Mouse (Mus musculus) hindbrain, embryonic 15.5 days (tissue): ENCODE measurements around the gene Tex14. TPM values are rescaled to one million over a fixed set of nuclear protein-coding genes. Genes with fewer than 3 reads are reported as not detected.

Experiments used
- ATAC-seq: fragments of 200-750 bp; cut with Nextera tagmentation; 2 replicates; pipeline ENCODE4 v1.8.0; 2017; ENCODE audit warnings: low read depth, moderate number of reproducible peaks, moderate TSS enrichment; ENCODE audit not compliant: low FRiP score
- H3K27ac ChIP-seq: fragments of 300-500 bp; sonication (generic); replicated peaks from 2 replicates; pipeline ENCODE4 v1.5.1; 2015; ENCODE audit warnings: mild to moderate bottlenecking, inconsistent platforms
- H3K27me3 ChIP-seq: fragments of 300-500 bp; sonication (generic); 2 replicates; pipeline ENCODE4 v1.6.1; 2015; ENCODE audit warnings: control low read depth, inconsistent platforms
- H3K36me3 ChIP-seq: fragments of 300-500 bp; sonication (generic); 2 replicates; pipeline ENCODE4 v1.6.1; 2015; ENCODE audit warnings: control low read depth, inconsistent platforms
- H3K4me1 ChIP-seq: fragments of 300-500 bp; sonication (generic); replicated peaks from 2 replicates; pipeline ENCODE4 v1.6.1; 2015; ENCODE audit warnings: control low read depth, inconsistent platforms
- H3K4me2 ChIP-seq: fragments of 300-500 bp; sonication (generic); 2 replicates; pipeline ENCODE4 v1.6.1; 2015; ENCODE audit warnings: moderate library complexity, mild to moderate bottlenecking, inconsistent platforms
- H3K4me3 ChIP-seq: fragments of 300-500 bp; sonication (generic); 2 replicates; pipeline ENCODE4 v1.5.1; 2015; ENCODE audit warnings: mild to moderate bottlenecking, inconsistent platforms
- H3K9ac ChIP-seq: fragments of 300-500 bp; sonication (generic); 2 replicates; pipeline ENCODE4 v1.6.1; 2015; ENCODE audit warnings: inconsistent platforms
- H3K9me3 ChIP-seq: fragments of 300-500 bp; sonication (generic); 2 replicates; pipeline ENCODE4 v1.6.1; 2016; ENCODE audit warnings: control low read depth, inconsistent platforms
- WGBS: fragments of 180-500 bp; shearing (Covaris S2); methylation state at CpG from one replicate; pipeline ENCODE4 v1.1.7; 2015; 5-methylcytosine and 5-hydroxymethylcytosine counted together
- polyA plus RNA-seq: library from polyadenylated mRNA; unstranded; fragments of >200 nt; fragmentation: Nextera tagmentation; extraction: Ambion mirVana; gene quantifications from 2 replicates; pipeline ENCODE4 v1.2.1, GENCODE M21; 2015

The Tex14 gene
- polyA plus RNA-seq, 1 experiment from 2014 or later: 1.9 TPM

DNA sequence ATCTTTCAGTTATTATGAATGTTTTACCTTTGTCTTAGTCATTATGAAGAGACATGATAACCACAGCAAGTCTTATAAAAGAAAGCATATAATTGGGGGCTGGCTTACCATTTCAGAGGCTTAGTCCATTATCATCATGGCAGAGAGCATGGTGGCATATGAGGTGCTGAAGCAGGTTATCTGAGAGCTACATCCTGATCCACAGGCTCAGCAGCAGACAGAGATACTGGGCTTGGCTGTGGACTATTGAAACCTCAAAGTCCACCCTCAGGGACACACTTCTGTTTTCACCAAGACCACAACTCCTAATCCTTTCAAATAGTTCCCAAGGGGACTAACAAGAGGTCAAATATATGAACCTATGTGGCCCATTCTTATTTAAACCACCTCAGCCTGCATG, 119.1 kb downstream of the Tex14 start:
- no peak overlapping the region for H3K9ac ChIP-seq
- no peak overlapping the region for H3K27ac ChIP-seq
- H3K4me1 ChIP-seq: no peaks in the 10 kb centered on the region
- no peak for ATAC-seq
- no peaks in the 10 kb centered on the region for H3K36me3 ChIP-seq
- no peak overlapping the region for H3K4me3 ChIP-seq
- no peaks in the 10 kb centered on the region for H3K9me3 ChIP-seq
- H3K4me2 ChIP-seq: no peak overlapping the region
- H3K27me3 ChIP-seq: no peaks in the 10 kb centered on the region

DNA sequence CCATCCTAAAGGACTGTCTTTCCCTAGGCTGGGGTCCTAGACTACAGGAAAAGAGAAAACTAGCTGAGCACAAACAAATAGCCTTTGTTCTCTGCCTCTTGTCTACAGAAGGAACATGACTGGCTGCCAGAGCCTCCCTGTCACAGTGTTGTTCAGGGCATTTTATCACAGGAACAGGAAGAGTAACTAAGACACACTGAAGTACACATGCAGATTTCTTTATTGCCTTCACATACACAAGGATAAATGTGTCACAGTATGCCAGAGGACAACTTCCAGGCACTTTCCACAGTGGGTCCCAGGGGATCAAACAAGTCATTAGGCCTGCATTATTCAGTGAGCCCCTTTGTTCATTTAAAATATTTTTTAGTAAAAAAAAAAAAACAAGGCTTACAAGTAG, 119.9 kb downstream of the Tex14 start:
- H3K36me3 ChIP-seq: no peaks in the 10 kb centered on the region
- H3K4me2 ChIP-seq: no peak overlapping the region
- no peaks in the 10 kb centered on the region for H3K4me1 ChIP-seq
- no peaks in the 10 kb centered on the region for H3K27me3 ChIP-seq
- ATAC-seq: no peak
- no peak overlapping the region for H3K9ac ChIP-seq
- H3K9me3 ChIP-seq: no peaks in the 10 kb centered on the region
- no peak overlapping the region for H3K4me3 ChIP-seq
- H3K27ac ChIP-seq: no peak overlapping the region

DNA sequence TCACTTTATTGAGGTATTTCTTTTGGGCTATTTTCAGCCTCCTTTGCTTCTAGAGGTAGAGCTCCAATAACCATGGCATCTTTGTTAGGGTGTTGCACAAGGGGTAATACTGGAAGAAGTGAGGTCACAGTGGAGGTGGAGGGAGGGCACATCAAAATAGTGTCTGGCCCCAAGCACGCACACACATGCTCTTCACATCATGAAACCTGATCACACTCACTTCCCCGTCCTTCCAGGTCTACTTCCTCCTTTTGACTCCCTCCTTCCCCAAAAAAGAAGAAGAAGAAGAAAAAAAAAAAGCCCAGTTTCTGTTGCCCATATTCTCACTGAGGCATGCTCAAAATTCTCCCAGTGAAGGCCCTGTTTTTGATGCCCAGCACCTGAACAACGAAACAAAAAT, 122.5 kb downstream of the Tex14 start:
- Histone ChIP-seq H3K9me3 (no peaks in the 10 kb centered on the region), H3K4me3 (no peak overlapping the region), H3K27ac (no peak overlapping the region), H3K4me1 (no peaks in the 10 kb centered on the region), H3K27me3 (no peaks in the 10 kb centered on the region), H3K9ac (no peak overlapping the region), H3K36me3 (no peaks in the 10 kb centered on the region), H3K4me2 (no peak overlapping the region)
- WGBS: 87% methylated on average over 3 of the region's 3 CpGs
- no peak for ATAC-seq

DNA sequence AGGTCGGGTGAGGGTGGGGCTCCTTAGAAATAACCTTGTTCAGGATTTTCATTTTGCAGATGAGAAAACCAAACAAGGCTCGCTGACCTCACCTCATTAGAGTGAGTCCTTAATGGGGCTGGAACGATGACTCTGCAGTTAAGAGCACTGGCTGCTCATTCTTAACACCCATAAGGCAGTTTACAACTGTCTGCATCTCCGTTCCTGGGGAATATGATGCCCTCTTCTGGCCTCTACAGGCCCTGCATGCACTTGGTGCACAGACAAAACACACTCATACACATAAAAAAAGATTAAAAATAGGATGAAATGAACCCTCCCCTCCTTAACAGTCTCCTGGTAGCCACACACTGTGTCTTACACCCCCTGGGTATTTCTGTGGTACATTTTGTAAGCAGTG, 123.1 kb downstream of the Tex14 start:
- WGBS: 58% methylated on average over 4 of the region's 4 CpGs
- no peak for ATAC-seq

DNA sequence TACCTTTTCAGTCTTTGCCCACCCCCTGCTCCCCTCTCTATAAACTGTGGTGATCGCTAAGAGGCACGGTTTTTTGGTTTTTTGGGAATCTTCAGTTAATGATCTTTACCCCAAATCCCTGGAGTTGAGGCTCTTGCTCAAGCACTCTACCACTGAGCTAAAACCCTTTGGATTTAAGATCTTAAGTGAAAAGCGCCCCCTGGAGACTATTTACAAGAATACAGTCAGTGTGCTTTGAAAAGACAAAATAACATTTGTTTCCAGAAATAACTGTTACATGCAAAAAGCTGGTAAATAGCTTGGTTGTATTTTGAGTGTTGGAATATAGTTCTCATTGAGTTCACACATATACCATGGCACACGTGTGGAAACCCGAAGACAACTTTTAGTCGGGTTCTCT, 126.8 kb downstream of the Tex14 start:
- no peaks in the 10 kb centered on the region for H3K27me3 ChIP-seq
- no peaks in the 10 kb centered on the region for H3K4me1 ChIP-seq
- H3K36me3 ChIP-seq: no peaks in the 10 kb centered on the region
- ATAC-seq: no peak
- H3K4me3 ChIP-seq: no peak overlapping the region
- 56% methylated on average over 6 of the region's 6 CpGs for WGBS
- H3K9me3 ChIP-seq: no peaks in the 10 kb centered on the region
- no peak overlapping the region for H3K4me2 ChIP-seq
- H3K9ac ChIP-seq: no peak overlapping the region
- no peak overlapping the region for H3K27ac ChIP-seq

More for the DNA sequence above, 123.1 kb downstream of the Tex14 start:
- Histone ChIP-seq H3K27ac (no peak overlapping the region), H3K9ac (no peak overlapping the region), H3K36me3 (no peaks in the 10 kb centered on the region), H3K27me3 (no peaks in the 10 kb centered on the region), H3K4me2 (no peak overlapping the region), H3K4me3 (no peak overlapping the region), H3K9me3 (no peaks in the 10 kb centered on the region), H3K4me1 (no peaks in the 10 kb centered on the region)

DNA sequence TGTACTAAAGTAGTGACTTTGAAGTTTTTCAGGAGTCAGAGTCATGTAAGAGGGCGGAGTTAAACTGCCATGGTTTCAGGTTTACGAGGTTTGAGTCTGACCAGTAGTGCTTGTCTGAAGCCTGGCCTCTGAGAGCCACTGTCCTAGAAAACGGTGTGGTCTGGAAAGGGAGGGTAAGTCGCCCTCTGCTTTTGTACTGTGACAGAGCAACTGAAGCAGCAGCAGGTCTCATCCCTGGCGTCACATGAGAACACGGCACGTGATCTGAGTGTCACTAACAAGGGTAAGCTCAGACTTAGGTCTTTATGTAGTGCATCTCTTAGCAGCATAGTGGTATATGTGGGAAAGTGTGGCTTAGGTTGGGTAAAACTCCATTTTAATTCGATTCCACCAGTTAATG, 137.4 kb downstream of the Tex14 start:
- H3K9ac ChIP-seq: no peak overlapping the region
- H3K4me2 ChIP-seq: no peak overlapping the region
- H3K36me3 ChIP-seq: no peaks in the 10 kb centered on the region
- no peak overlapping the region for H3K27ac ChIP-seq
- no peaks in the 10 kb centered on the region for H3K9me3 ChIP-seq
- no peaks in the 10 kb centered on the region for H3K4me1 ChIP-seq
- no peaks in the 10 kb centered on the region for H3K27me3 ChIP-seq
- ATAC-seq: no peak
- H3K4me3 ChIP-seq: no peak overlapping the region
- 41% methylated on average over 8 of the region's 8 CpGs for WGBS

DNA sequence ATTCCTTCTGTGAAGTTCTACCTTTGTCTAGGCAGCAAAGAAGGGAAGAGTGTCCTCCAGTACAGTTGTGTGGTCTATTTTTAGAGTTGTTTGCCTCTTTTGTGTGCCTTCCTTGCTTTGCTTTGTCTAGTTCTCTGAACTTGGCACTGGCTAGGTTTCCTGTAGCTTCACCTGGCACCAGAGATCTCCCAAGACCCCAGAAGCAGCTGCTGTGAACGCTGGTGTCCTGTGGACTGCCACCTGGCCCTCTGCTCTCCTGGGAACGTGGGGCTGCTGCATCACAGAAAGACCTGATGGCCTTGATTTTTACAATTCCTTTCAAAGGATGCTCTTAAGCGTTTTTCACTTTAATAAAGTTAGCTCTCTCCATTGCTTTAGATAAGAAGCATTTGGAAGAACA, 138.0 kb downstream of the Tex14 start:
- Histone ChIP-seq H3K27me3 (no peaks in the 10 kb centered on the region), H3K4me3 (no peak overlapping the region), H3K36me3 (no peaks in the 10 kb centered on the region), H3K4me2 (no peak overlapping the region), H3K4me1 (no peaks in the 10 kb centered on the region), H3K9ac (no peak overlapping the region), H3K27ac (no peak overlapping the region), H3K9me3 (no peaks in the 10 kb centered on the region)
- 40% methylated on average over 3 of the region's 3 CpGs for WGBS
- no peak for ATAC-seq

DNA sequence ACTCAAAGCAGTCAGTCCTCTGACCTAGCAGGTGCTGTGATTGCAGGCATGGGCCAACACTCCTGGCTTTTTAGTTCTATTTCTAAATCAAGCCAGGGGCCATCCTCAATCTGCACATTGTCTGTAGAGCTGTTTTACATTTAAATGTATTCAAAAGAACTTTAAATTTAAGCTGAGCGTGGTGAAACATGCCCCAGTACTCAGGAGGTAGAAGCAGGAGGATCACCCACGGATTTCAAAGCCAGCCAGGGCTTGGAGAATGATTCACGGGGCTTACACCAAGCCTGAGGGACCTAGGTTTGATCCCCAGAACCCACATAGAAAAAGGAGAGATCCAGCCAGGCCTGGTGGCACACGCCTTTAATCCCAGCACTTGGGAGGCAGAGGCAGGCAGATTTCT, 148.5 kb downstream of the Tex14 start:
- WGBS: 75% methylated on average over 4 of the region's 4 CpGs
- Histone ChIP-seq H3K27me3 (no peaks in the 10 kb centered on the region), H3K9ac (no peak overlapping the region), H3K4me2 (no peak overlapping the region), H3K27ac (no peak overlapping the region), H3K9me3 (no peaks in the 10 kb centered on the region), H3K36me3 (no peaks in the 10 kb centered on the region), H3K4me1 (no peaks in the 10 kb centered on the region), H3K4me3 (no peak overlapping the region)
- ATAC-seq: no peak

DNA sequence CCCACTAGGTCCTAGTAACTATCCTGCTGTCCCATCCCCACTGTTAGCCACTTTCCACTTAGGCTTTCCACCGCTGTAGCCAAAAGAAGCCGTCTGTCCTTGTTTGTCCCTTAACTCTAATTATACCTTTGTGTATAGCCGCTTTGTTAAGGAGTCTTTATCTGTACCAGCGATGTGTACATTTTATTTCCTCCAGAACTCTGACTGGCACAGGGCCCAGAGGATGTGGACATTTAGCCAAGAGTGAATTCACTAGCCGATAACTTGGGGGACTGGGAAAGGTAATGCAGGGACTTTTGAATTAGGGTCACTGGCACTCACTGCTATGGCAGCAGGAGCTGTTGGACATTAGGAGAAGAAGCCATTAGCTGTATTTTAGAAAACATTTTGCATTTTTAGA, 149.5 kb downstream of the Tex14 start:
- Histone ChIP-seq H3K4me1 (no peaks in the 10 kb centered on the region), H3K27me3 (no peaks in the 10 kb centered on the region), H3K4me2 (no peak overlapping the region), H3K27ac (no peak overlapping the region), H3K4me3 (no peak overlapping the region), H3K9ac (no peak overlapping the region), H3K9me3 (no peaks in the 10 kb centered on the region), H3K36me3 (no peaks in the 10 kb centered on the region)
- no peak for ATAC-seq
- 40% methylated on average over 5 of the region's 5 CpGs for WGBS

DNA sequence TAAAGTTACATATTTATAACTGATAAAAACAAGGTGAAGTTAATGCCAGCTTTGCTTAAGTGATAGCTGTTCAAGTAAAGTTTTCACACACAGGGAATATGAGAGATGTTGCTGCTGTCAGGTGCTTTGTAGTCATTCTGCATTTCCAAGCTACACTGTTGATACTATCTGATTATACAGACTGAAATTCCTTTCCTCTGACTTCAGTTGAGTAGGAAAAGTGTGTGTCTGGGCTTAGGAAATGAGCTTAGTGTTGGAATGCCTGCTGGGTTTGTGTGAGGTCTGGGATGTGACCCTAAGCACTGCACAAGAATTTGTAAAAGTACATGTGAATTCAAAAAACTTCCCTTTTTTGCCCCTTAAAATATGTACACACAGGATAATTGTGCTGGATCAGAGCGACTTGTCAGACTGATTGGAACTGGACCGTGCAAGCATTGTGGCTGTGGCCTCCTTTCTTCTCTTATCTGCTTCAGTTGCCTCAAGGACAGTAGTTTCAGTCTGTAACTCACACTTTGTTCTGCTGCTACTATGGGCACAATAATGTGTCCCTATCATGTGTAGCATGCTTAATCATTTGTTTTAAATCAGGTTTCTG, 150.3 kb downstream of the Tex14 start:
- WGBS: 64% methylated on average over 2 of the region's 2 CpGs
- Histone ChIP-seq H3K9ac (no peak overlapping the region), H3K27ac (no peak overlapping the region), H3K4me3 (no peak overlapping the region), H3K36me3 (no peaks in the 10 kb centered on the region), H3K9me3 (no peaks in the 10 kb centered on the region), H3K4me2 (no peak overlapping the region), H3K4me1 (no peaks in the 10 kb centered on the region), H3K27me3 (no peaks in the 10 kb centered on the region)
- no peak for ATAC-seq

DNA sequence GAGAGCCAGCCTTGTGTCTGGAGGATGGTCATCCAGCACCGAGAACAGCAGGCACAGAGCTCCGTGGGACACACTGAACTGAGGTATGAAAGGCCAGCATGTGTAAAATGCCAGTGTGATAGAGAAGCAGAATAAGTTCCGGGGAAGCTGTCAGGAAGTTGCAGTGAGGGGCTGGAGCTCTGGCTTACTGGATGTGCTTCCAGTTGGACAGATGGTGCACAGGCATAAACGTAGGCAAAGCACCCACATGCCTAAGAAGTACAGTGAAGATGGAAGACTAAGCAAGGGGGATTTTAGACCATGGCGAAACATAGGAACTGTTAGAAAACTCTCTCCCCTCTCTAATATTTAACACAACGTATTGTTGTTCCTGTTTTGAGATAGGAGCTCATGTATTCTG, 156.3 kb downstream of the Tex14 start:
- no peak overlapping the region for H3K9ac ChIP-seq
- 80% methylated on average over 6 of the region's 6 CpGs for WGBS
- H3K4me2 ChIP-seq: no peak overlapping the region
- H3K27me3 ChIP-seq: no peaks in the 10 kb centered on the region
- H3K27ac ChIP-seq: no peak overlapping the region
- no peak overlapping the region for H3K4me3 ChIP-seq
- no peaks in the 10 kb centered on the region for H3K9me3 ChIP-seq
- H3K4me1 ChIP-seq: no peaks in the 10 kb centered on the region
- ATAC-seq: no peak
- no peaks in the 10 kb centered on the region for H3K36me3 ChIP-seq

DNA sequence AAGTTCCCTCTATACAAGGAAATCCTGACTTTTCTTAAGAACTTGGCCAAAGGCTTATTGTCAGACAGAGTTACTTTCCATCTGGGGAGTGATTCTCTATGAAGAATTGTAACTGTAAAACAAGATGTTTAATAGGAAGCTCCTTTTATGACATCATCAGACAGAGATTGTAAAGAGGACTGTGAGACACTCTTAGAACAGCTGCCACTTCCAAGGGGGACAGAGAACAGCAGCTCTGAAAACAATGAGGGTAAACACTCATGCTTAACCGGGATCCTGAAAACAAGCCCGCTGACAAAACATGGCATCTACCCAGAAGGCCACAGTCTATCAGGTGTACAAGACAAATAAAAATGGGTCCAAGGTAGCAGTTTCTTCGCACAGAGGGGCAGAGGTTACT, 161.6 kb downstream of the Tex14 start, which contains the start of gene Gm11492:
Gm11492 (plus strand) TSS at position 153 of the 400 bp plus-strand sequence.
- Histone ChIP-seq H3K9ac (no peak within 1 kb of the TSS), H3K27ac (no peak within 1 kb of the TSS), H3K27me3 (no peaks in the 10 kb centered on the region), H3K36me3 (no peaks in the 10 kb centered on the region), H3K4me3 (no peak within 1 kb of the TSS), H3K4me2 (no peak within 1 kb of the TSS), H3K9me3 (no peaks in the 10 kb centered on the region), H3K4me1 (no peaks in the 10 kb centered on the region)
- ATAC-seq: no peak
- WGBS: 84% methylated on average over 3 of the region's 3 CpGs

DNA sequence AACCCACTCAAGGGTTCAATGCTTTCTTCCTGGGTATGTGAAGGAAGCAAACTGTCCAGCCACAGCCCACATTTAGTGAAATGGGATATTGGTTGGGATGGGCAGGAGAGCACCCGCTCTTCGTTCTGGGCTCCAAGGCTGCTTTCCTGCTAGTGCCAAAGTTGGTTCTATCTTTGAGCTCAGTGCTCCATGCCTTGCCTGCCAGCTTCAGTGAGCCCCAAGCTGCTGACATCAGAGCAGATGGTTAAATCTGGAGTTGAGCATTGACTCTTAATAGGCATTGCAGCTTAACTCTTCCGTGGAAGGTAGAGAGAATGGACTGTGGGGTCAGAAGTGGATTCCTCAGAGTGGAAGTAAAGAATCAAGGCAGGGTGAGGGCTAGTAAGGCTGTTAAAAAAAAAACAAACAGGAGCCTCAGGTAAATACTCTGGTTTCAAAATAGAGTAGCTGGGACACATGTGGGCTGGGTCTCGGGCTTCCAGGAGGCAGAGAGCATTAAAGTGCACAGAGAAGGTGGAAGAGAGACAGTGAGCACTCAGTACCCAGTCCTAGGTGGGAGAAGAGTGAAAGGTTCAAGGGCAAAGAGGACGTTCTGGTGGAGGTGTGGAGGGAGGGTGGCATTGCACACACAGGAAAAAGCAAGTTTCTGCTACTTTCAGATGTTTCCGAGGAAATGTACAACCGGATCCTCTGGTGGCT, 163.5 kb downstream of the Tex14 start, which contains the start of gene Sept4:
Sept4 (plus strand) TSS at position 649 of the 699 bp plus-strand sequence.
- no peak within 1 kb of the TSS for H3K4me3 ChIP-seq
- no peaks in the 10 kb centered on the region for H3K27me3 ChIP-seq
- H3K27ac ChIP-seq: no peak within 1 kb of the TSS
- H3K4me2 ChIP-seq: no peak within 1 kb of the TSS
- no peaks in the 10 kb centered on the region for H3K4me1 ChIP-seq
- no peak within 1 kb of the TSS for H3K9ac ChIP-seq
- H3K36me3 ChIP-seq: no peaks in the 10 kb centered on the region
- ATAC-seq: no peak
- 84% methylated on average over 7 of the region's 7 CpGs for WGBS
- no peaks in the 10 kb centered on the region for H3K9me3 ChIP-seq
